Mouse (Mus musculus) liver, postnatal 0 days (tissue): ENCODE results near the gene 6430571L13Rik.

Experiments used
- CTCF ChIP-seq: sonication (generic); IDR thresholded peaks from 2 replicates; pipeline ENCODE4 v1.5.1; 2016; ENCODE audit warnings: antibody characterized with exemption, low read depth
- EP300 ChIP-seq: IDR thresholded peaks from 2 replicates; pipeline ENCODE4 v1.6.1; 2016; ENCODE audit warnings: antibody characterized with exemption, low read depth, mild to moderate bottlenecking

GRCm38 (mm10) chr9:107368302-107368701 lies 27.9 kb downstream of the 6430571L13Rik start:
- TF ChIP-seq EP300 (no peak), CTCF (no peak)
